Mouse (Mus musculus): ENCODE results near the gene Csrnp2. TPM values are rescaled to one million over a fixed set of nuclear protein-coding genes. Genes with fewer than 3 reads are reported as not detected.
"Not testable (repeated sequence)": the region's sequence is repeated elsewhere in the genome, so short reads cannot be mapped to it uniquely, and the experiment has no call there.

Gene Csrnp2
- polyA plus RNA-seq (2016; fragmentation: Nextera tagmentation; extraction: Ambion mirVana) = 12.0 and 12.1 TPM in 2 replicates

DNA sequence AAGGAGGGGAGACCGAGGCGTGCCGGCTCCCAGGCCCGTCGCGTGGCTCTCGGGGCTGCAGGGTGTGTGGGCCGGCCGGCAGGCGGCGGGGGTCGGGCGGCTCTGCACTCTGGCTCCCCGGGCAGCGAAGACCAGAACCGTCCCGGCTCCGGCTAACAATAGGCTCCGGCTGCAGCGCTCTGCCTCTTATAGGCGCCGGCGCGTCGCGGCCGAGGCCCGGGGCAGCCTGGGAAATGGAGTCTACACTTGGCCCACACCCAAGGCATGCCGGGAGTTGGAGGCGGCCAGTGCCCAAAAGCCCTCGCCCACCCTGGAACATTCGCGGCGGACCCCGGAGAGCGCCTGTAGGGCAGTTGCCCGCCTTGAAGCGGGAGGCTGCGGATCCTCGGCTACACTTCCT lies at the start of gene Csrnp2:
Gene Csrnp2 (minus strand): TSS at position 387 of the 400 bp plus-strand sequence.
- Histone ChIP-seq H3K4me2 (peak within 1 kb of the TSS; percentile 78), H3K27me3 (replicated peaks) (no peaks in the 10 kb centered on the region), H3K9me3 (replicated peaks) (no peaks in the 10 kb centered on the region), H3K9ac (peak within 1 kb of the TSS; percentile 88), H3K36me3 (no peaks in the 10 kb centered on the region), H3K4me3 (peak within 1 kb of the TSS; percentile 67), H3K4me1 (replicated peaks) (peaks cover 35% of the 10 kb centered on the region), H3K27ac (ENCODE audit: poor library complexity, severe bottlenecking) (peak within 1 kb of the TSS; percentile 80)
- under 1% methylated on average over 40 of the region's 40 CpGs for WGBS
- ATAC-seq (ENCODE audit: insufficient number of reproducible peaks, low FRiP score) = peak; percentile 96

DNA sequence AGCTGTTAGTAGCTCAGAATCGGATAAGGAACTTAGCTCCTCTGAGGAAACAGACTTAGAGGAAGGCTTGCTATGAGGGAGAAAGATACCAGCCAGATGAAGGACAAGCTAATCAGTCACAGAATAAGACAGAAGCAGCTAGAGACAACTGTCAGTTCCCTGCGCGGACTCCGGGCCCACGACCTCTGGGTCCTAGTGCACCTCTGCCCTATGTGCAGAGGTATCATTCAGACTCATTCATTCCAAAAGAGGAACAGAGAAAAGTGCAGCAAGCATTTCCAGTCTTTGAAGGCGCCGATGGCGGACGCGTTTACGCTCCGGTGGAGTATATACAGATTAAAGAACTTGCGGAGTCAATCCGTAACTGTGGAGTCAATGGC lies 48.4 kb upstream of the Csrnp2 start:
- not testable (repeated sequence) for H3K4me2 ChIP-seq; H3K4me1 ChIP-seq (replicated peaks); ATAC-seq (ENCODE audit: insufficient number of reproducible peaks, low FRiP score); H3K9me3 ChIP-seq (replicated peaks); H3K4me3 ChIP-seq; H3K27me3 ChIP-seq (replicated peaks); H3K27ac ChIP-seq (ENCODE audit: poor library complexity, severe bottlenecking); H3K9ac ChIP-seq
- peaks cover 42% of the 10 kb centered on the region for H3K36me3 ChIP-seq
- WGBS = 96% methylated on average over 14 of the region's 14 CpGs

DNA sequence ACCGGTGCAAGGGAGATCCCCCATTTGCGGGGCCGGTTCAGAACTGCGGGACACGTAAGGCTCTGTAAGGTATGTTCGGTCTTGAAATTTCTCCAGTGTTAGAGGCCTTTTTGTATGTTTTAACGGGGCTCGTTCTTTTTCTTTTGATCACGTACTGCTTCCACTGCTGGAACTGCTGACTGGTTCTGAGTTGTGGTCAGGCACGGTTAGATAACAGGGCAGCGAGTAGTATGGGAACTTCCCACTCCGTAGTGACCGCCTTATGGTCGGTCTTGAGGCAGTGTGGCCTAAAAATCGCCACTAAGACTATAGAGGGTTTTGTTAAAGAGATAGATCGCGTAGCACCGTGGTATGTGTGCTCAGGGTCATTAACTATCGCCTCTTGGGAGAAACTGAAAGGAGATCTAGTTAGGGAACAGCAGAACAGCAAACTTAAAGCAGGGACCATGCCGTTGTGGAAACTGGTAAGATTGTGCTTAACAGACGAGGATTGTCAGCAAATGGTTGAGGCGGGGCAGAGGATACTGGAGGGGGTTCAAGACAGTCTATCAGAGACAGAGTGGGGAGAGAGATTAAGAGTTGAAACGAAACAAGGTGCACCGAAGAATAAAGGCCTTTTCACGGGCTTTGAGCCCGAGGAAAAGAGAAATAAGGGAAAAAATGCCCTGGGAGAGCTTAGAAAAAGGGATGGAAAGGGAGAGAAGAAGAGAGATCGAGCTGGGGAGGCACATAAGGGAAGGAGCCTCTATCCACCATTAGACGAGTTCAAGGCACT lies 47.8 kb upstream of the Csrnp2 start:
- not testable (repeated sequence) for H3K9me3 ChIP-seq (replicated peaks); H3K4me1 ChIP-seq (replicated peaks); H3K27ac ChIP-seq (ENCODE audit: poor library complexity, severe bottlenecking); H3K27me3 ChIP-seq (replicated peaks); H3K9ac ChIP-seq; ATAC-seq (ENCODE audit: insufficient number of reproducible peaks, low FRiP score); H3K4me2 ChIP-seq; H3K4me3 ChIP-seq
- 93% methylated on average over 28 of the region's 28 CpGs for WGBS
- H3K36me3 ChIP-seq = peaks cover 36% of the 10 kb centered on the region

DNA sequence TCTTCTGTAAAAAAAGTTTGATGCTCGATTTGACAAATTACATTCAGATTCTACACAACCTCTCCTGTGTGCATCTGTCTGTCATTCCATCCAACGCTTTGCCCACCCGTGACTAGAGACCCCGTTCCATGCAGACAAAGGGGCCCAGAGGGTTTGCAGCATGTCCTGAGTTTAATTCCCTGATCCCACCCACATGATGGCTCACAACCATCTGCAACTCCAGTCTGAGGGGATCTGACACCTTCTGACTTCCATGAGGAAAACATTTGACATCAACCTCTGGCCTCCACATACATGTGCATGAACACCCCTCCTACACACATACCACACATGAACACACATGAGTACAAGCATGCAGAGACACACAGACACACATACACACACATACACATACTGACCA lies 46.1 kb upstream of the Csrnp2 start:
- Histone ChIP-seq H3K27me3 (replicated peaks) (no peaks in the 10 kb centered on the region), H3K9ac (no peak overlapping the region), H3K27ac (ENCODE audit: poor library complexity, severe bottlenecking) (no peak overlapping the region), H3K4me3 (no peak overlapping the region), H3K4me1 (replicated peaks) (peaks cover 6% of the 10 kb centered on the region; the same call in 1 of the 2 replicates), H3K36me3 (peaks cover 30% of the 10 kb centered on the region), H3K9me3 (replicated peaks) (peaks cover 6% of the 10 kb centered on the region; the same call in 1 of the 2 replicates), H3K4me2 (no peak overlapping the region)
- 87% methylated on average over 4 of the region's 4 CpGs for WGBS
- ATAC-seq (ENCODE audit: insufficient number of reproducible peaks, low FRiP score) = no peak

DNA sequence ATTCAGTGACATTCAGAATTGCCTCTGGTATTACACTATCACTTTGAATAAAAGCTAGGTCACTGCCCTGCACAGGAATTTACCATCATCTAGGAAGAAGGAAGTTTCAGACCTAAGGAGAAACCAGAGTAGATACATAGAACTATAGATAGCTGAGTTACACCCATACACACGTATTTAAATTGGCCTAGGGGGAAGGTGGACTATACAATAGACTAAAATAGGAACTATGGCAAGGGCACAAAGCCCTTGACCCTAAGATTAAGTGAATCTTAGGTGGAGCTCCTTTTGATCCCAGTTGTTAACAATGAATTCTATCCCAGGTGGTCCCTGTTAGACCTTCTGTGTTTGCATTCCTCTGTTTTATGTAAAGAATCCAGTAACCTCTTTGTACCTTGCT lies 45.7 kb upstream of the Csrnp2 start:
- H3K27ac ChIP-seq (ENCODE audit: poor library complexity, severe bottlenecking) = 0 out of 2 replicates have a peak overlapping the region, but pooled peaks have one; percentile 3
- not testable (repeated sequence) for H3K4me2 ChIP-seq; H3K9ac ChIP-seq; H3K4me1 ChIP-seq (replicated peaks); H3K9me3 ChIP-seq (replicated peaks); ATAC-seq (ENCODE audit: insufficient number of reproducible peaks, low FRiP score); H3K27me3 ChIP-seq (replicated peaks); H3K4me3 ChIP-seq
- 44% methylated on average over 1 of the region's 1 CpGs for WGBS
- peaks cover 29% of the 10 kb centered on the region for H3K36me3 ChIP-seq

DNA sequence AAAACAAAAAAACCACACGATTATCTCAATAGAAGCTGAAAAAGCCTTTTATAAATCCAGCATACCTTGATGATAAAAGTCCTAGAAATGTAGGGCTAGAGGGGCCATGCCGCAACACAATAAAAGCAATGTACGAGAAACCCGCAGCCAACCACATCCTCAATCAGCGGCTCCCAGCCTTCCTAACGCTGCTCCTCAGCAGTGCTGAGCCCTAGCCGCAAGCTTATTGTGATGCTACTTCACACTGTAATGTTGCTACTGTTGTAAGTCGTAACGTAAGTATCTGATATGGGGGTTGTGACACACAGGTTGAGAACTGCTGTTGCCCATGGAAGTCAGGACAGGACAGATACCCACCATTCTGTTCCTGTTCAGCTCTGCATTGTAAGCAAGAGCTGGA lies 44.1 kb upstream of the Csrnp2 start:
- no peaks in the 10 kb centered on the region for H3K27me3 ChIP-seq (replicated peaks)
- no peak for ATAC-seq (ENCODE audit: insufficient number of reproducible peaks, low FRiP score)
- peaks cover 6% of the 10 kb centered on the region; the same call in 1 of the 2 replicates for H3K4me1 ChIP-seq (replicated peaks)
- no peak overlapping the region for H3K9ac ChIP-seq
- H3K36me3 ChIP-seq = peaks cover 33% of the 10 kb centered on the region
- 85% methylated on average over 9 of the region's 9 CpGs for WGBS
- H3K9me3 ChIP-seq (replicated peaks) = 0 out of 2 replicates have a peak, but pooled peaks cover 2% of the 10 kb centered on the region
- H3K27ac ChIP-seq (ENCODE audit: poor library complexity, severe bottlenecking) = no peak overlapping the region
- no peak overlapping the region for H3K4me3 ChIP-seq
- no peak overlapping the region for H3K4me2 ChIP-seq

DNA sequence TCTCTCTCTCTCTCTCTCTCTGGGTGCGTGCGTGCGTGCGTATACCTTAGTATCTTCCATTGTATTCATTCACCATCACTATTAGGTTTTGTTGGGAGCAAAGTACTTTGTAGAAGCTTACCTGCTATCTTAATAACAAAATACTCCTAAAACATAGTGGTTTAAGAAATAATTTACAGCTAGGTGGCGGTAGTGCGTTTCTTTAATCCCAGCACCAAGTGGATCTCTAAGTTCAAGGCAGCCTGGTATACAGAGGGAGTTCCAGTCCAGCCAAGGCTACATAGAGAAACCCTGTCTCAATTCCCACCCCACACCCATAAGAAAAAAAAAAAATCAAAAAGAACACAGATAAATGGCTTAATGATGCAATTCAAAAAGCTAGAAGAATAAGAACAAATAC lies 42.6 kb upstream of the Csrnp2 start:
- peaks cover 29% of the 10 kb centered on the region for H3K36me3 ChIP-seq

DNA sequence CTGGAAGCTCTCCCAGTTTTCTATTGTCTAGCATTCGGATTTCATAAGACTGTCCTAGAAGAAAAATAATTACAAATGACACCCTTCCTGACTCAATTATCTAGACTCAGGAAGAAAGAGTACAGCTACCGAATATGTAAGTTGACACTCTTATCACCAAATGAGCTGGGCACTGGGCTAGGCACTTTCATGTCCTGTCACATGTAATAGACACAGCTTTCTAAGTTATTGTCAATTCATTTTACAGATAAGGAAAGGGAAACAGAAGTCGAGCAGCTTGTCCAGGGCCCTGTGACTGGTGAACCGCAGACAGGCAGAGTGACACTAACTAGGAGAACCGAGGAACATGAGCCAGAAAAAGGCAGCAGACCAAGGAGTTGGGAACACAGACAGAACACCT lies 32.6 kb upstream of the Csrnp2 start:
- 43% methylated on average over 5 of the region's 5 CpGs for WGBS
- Histone ChIP-seq H3K27ac (ENCODE audit: poor library complexity, severe bottlenecking) (peak overlapping the region; percentile 43; the same call in 1 of the 2 replicates), H3K4me2 (no peak overlapping the region), H3K9me3 (replicated peaks) (no peaks in the 10 kb centered on the region), H3K4me1 (replicated peaks) (peaks cover 8% of the 10 kb centered on the region), H3K27me3 (replicated peaks) (no peaks in the 10 kb centered on the region), H3K9ac (no peak overlapping the region), H3K36me3 (peaks cover 30% of the 10 kb centered on the region), H3K4me3 (no peak overlapping the region)
- no peak for ATAC-seq (ENCODE audit: insufficient number of reproducible peaks, low FRiP score)

More for the DNA sequence above, 42.6 kb upstream of the Csrnp2 start:
- Histone ChIP-seq H3K9me3 (replicated peaks) (no peaks in the 10 kb centered on the region), H3K9ac (no peak overlapping the region), H3K4me3 (no peak overlapping the region), H3K27ac (ENCODE audit: poor library complexity, severe bottlenecking) (no peak overlapping the region), H3K4me2 (no peak overlapping the region), H3K4me1 (replicated peaks) (peaks cover 6% of the 10 kb centered on the region; the same call in 1 of the 2 replicates), H3K27me3 (replicated peaks) (no peaks in the 10 kb centered on the region)
- ATAC-seq (ENCODE audit: insufficient number of reproducible peaks, low FRiP score) = no peak
- WGBS = 83% methylated on average over 6 of the region's 6 CpGs

DNA sequence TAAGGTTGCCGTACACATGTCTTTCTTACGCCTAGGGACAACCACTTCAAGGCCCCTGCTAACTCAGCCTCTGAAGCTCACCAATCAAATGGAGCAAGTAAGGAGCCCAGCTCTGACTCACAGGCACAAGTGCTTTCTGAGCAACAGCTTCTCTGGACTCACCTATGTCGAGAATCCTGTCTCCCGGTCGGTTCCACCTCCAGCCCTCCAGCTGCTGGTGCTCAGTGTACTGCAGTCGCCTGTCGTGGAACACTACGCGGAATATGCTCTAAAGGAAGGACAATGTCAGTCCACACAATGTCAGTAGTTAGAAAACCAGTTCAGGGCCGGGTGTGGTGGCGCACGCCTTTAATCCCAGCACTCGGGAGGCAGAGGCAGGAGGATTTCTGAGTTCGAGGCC lies 30.1 kb upstream of the Csrnp2 start:
- no peak for ATAC-seq (ENCODE audit: insufficient number of reproducible peaks, low FRiP score)
- no peak overlapping the region for H3K4me3 ChIP-seq
- H3K9ac ChIP-seq = no peak overlapping the region
- 93% methylated on average over 14 of the region's 14 CpGs for WGBS
- no peaks in the 10 kb centered on the region for H3K9me3 ChIP-seq (replicated peaks)
- no peak overlapping the region for H3K27ac ChIP-seq (ENCODE audit: poor library complexity, severe bottlenecking)
- H3K27me3 ChIP-seq (replicated peaks) = no peaks in the 10 kb centered on the region
- H3K4me2 ChIP-seq = no peak overlapping the region
- H3K4me1 ChIP-seq (replicated peaks) = peaks cover 8% of the 10 kb centered on the region
- H3K36me3 ChIP-seq = peaks cover 43% of the 10 kb centered on the region

DNA sequence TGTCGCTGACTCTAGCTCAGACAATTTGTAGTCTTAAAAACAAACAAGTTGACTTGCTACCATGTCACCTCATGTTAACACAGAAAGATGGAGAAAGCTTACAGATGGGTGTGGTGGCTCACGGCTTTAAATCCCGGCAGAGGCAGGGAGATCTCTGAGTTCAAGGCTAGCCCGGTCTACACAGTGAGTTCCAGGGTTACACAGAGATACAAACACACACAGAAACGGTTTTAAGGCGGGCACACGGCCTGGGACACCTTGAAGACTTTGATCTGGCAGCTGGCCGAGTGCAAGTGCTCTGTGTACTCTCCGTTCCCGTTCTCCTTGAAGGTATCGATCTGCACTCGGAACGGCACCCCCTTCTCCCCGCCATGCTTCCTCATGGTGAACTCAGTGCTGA lies 25.0 kb upstream of the Csrnp2 start:
- H3K9me3 ChIP-seq (replicated peaks) = no peaks in the 10 kb centered on the region
- H3K4me3 ChIP-seq = no peak overlapping the region
- ATAC-seq (ENCODE audit: insufficient number of reproducible peaks, low FRiP score) = no peak
- H3K27me3 ChIP-seq (replicated peaks) = no peaks in the 10 kb centered on the region
- H3K27ac ChIP-seq (ENCODE audit: poor library complexity, severe bottlenecking) = no peak overlapping the region
- no peak overlapping the region for H3K9ac ChIP-seq
- H3K4me1 ChIP-seq (replicated peaks) = no peaks in the 10 kb centered on the region
- no peak overlapping the region for H3K4me2 ChIP-seq
- peaks cover 67% of the 10 kb centered on the region for H3K36me3 ChIP-seq
- 90% methylated on average over 14 of the region's 14 CpGs for WGBS

DNA sequence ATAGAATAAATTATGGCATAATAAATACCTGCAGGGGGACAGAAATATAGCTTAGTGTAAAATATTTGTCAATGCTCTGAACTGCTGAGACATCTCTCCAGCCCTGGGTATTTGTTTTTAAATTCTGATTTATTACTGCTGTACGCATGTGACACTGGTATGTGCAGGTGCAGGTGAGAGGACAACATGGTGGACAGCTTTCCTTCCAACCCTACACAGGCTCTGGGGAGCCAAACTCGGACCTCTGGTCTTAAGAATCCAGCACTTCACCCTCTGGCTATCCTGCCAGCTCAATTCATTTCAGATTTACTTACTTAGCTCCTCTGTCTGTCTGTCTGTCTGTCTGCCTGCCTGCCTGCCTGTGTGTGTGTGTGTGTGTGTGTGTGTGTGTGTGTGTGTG lies 19.8 kb upstream of the Csrnp2 start:
- WGBS = 78% methylated on average over 2 of the region's 2 CpGs

More for the DNA sequence above, 19.8 kb upstream of the Csrnp2 start:
- H3K4me3 ChIP-seq = no peak overlapping the region
- H3K36me3 ChIP-seq = peaks cover 79% of the 10 kb centered on the region
- no peak overlapping the region for H3K4me2 ChIP-seq
- H3K27ac ChIP-seq (ENCODE audit: poor library complexity, severe bottlenecking) = no peak overlapping the region
- no peak overlapping the region for H3K9ac ChIP-seq
- H3K9me3 ChIP-seq (replicated peaks) = no peaks in the 10 kb centered on the region
- no peak for ATAC-seq (ENCODE audit: insufficient number of reproducible peaks, low FRiP score)
- peaks cover 6% of the 10 kb centered on the region for H3K4me1 ChIP-seq (replicated peaks)
- H3K27me3 ChIP-seq (replicated peaks) = no peaks in the 10 kb centered on the region

Data from heart, embryonic 12.5 days (tissue).